Mouse (Mus musculus): ENCODE measurements around the gene Ccdc117. TPM values are rescaled to one million over a fixed set of nuclear protein-coding genes. Genes with fewer than 3 reads are reported as not detected.

Gene Ccdc117
- total and polyA plus RNA-seq, 2 experiments from 2014 or later = 7.3 to 9.7 TPM

- Histone ChIP-seq H3K36me3 (replicated peaks; ENCODE audit: control insufficient read depth, insufficient read depth, low read length) (no peaks in the 10 kb centered on the region), H3K27ac (ENCODE audit: low read depth) (peak overlapping the region; percentile 71), H3K9ac (replicated peaks; ENCODE audit: low read depth, low read length) (peak overlapping the region; percentile 48; the same call in 1 of the 2 replicates), H3K4me3 (ENCODE audit: low read depth, low read length) (peak overlapping the region; percentile 45), H3K4me1 (ENCODE audit: control insufficient read depth, insufficient read depth) (no peaks in the 10 kb centered on the region), H3K9me3 (replicated peaks; ENCODE audit: control insufficient read depth, low read length) (no peaks in the 10 kb centered on the region), H3K27me3 (ENCODE audit: control insufficient read depth, insufficient read depth, low read length) (no peaks in the 10 kb centered on the region), H3K4me2 (ENCODE audit: low read depth, low read length) (peak overlapping the region; percentile 69)
- TF ChIP-seq CTCF (IDR thresholded peaks at IDR 0.05; ENCODE audit: low read depth) (peak; percentile 93), EP300 (IDR thresholded peaks at IDR 0.05; ENCODE audit: low read depth) (0 out of 2 replicates have a peak, but pooled peaks have one; percentile 34)
- WGBS = 11% methylated on average over 15 of the region's 15 CpGs
- ATAC-seq (ENCODE audit: insufficient read depth, low read depth) (peak; percentile 85), DNase-seq (ENCODE audit: low spot score) (peak; percentile 89)
Observed at GRCm38 (mm10) chr11:5485193-5486011, 56.6 kb downstream of the Ccdc117 start.

DNA sequence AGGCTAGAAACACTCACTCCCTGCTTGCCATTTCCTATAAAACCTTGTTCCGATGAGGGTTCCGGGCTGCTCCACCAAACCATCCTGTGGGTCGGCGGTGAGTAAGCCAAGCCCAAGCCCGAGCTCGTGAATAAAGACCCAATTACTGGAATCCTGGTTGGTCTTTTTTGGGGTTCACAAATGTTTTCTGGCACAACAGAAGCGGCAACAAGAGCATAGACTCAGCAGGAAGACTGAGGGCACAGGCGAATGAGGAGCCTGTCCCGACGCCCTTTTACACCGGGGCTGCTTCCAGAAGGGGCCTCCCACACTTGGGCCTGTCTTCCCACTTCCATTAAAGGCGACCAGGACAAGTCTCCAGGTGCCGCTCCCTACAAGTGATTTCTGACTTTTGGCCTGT is 59.4 kb downstream of the Ccdc117 start:
- no peak overlapping the region for H3K4me3 ChIP-seq (ENCODE audit: low read depth, low read length)
- ATAC-seq (ENCODE audit: insufficient read depth, low read depth) (no peak), DNase-seq (ENCODE audit: low spot score) (no peak)
- no peaks in the 10 kb centered on the region for H3K4me1 ChIP-seq (ENCODE audit: control insufficient read depth, insufficient read depth)
- no peaks in the 10 kb centered on the region for H3K36me3 ChIP-seq (replicated peaks; ENCODE audit: control insufficient read depth, insufficient read depth, low read length)
- H3K9me3 ChIP-seq (replicated peaks; ENCODE audit: control insufficient read depth, low read length) = no peaks in the 10 kb centered on the region
- H3K4me2 ChIP-seq (ENCODE audit: low read depth, low read length) = no peak overlapping the region
- no peak overlapping the region for H3K27ac ChIP-seq (ENCODE audit: low read depth)
- no peak overlapping the region for H3K9ac ChIP-seq (replicated peaks; ENCODE audit: low read depth, low read length)
- 77% methylated on average over 13 of the region's 13 CpGs for WGBS
- no peak for TF ChIP-seq EP300 (IDR thresholded peaks at IDR 0.05; ENCODE audit: low read depth)
- no peak for TF ChIP-seq CTCF (IDR thresholded peaks at IDR 0.05; ENCODE audit: low read depth)
- H3K27me3 ChIP-seq (ENCODE audit: control insufficient read depth, insufficient read depth, low read length) = no peaks in the 10 kb centered on the region

Other genes with a start within 250 kb of the Ccdc117 start
- 7.0 and 14.4 TPM in 2 replicates for gene Znrf3, start 97.3 kb downstream of the Ccdc117 start, total RNA-seq (2014; rRNA removed; ENCODE audit: low replicate concordance)
- 5.7 and 6.4 TPM in 2 replicates for gene Znrf3, start 97.3 kb downstream of the Ccdc117 start, polyA plus RNA-seq (2015; fragmentation: Nextera tagmentation; extraction: Ambion mirVana)
- gene Xbp1, start 21.5 kb downstream of the Ccdc117 start, total RNA-seq (2014; rRNA removed; ENCODE audit: low replicate concordance) = 84.9 and 90.7 TPM in 2 replicates
- 70.7 and 96.1 TPM in 2 replicates for gene Xbp1, start 21.5 kb downstream of the Ccdc117 start, polyA plus RNA-seq (2015; fragmentation: Nextera tagmentation; extraction: Ambion mirVana)
- gene Ankrd36, start 27.5 kb upstream of the Ccdc117 start, total RNA-seq (2014; rRNA removed; ENCODE audit: low replicate concordance) = not detected in 2 replicates
- gene Ankrd36, start 27.5 kb upstream of the Ccdc117 start, polyA plus RNA-seq (2015; fragmentation: Nextera tagmentation; extraction: Ambion mirVana) = not detected in 2 replicates
- 81.7 and 96.2 TPM in 2 replicates for gene Mrps24, start 173.5 kb upstream of the Ccdc117 start, total RNA-seq (2014; rRNA removed; ENCODE audit: low replicate concordance)
- gene Mrps24, start 173.5 kb upstream of the Ccdc117 start, polyA plus RNA-seq (2015; fragmentation: Nextera tagmentation; extraction: Ambion mirVana) = 251 and 257 TPM in 2 replicates
- 71.3 and 72.9 TPM in 2 replicates for gene Urgcp, start 220.2 kb upstream of the Ccdc117 start, total RNA-seq (2014; rRNA removed; ENCODE audit: low replicate concordance)
- 33.1 and 38.0 TPM in 2 replicates for gene Urgcp, start 220.2 kb upstream of the Ccdc117 start, polyA plus RNA-seq (2015; fragmentation: Nextera tagmentation; extraction: Ambion mirVana)
- 32.1 and 42.4 TPM in 2 replicates for gene Dbnl, start 246.3 kb upstream of the Ccdc117 start, total RNA-seq (2014; rRNA removed; ENCODE audit: low replicate concordance)
- 42.9 and 45.2 TPM in 2 replicates for gene Dbnl, start 246.3 kb upstream of the Ccdc117 start, polyA plus RNA-seq (2015; fragmentation: Nextera tagmentation; extraction: Ambion mirVana)

All from heart, postnatal 0 days (tissue).